Mouse (Mus musculus): ENCODE measurements around the gene Vps72.
"Not testable (repeated sequence)": the region's sequence is repeated elsewhere in the genome, so short reads cannot be mapped to it uniquely, and the experiment has no call there.

Gene Vps72

DNA sequence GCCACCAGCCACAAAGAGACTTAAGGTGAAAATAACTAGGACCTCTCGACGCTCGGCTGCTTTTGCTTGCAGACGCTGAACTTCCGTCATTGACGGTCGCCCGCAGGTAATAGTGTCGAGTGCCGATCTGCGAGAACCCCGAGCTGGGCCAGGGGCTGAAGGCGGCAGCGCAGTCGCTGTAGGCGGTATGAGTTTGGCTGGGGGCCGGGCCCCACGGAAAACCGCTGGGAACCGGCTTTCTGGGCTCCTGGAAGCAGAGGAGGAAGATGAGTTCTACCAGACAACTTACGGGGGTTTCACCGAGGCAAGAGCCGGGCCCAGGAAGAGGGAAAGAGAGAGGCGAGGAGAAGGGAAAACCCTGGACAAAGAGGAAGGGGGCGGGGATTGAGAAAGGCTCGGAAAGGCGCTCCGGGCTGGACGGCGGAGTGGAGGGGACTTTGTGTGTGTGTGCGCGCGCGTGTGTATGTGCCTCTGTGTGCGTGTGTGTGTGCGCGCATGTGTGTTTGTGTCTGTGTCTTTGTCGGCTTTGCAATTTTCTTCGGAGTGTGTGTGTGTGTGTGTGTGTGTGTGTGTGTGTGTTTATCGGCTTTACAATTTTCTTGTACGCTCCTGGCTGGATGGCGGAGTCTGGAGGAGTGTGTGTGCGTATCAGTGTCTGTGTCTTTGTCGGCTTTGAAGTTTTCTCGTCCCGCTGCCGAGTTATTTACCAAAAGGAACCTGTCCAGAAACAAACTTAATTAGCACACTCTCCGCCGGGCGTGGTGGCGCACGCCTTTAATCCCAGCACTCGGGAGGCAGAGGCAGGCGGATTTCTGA, at the start of gene Vps72:
Gene Vps72 (plus strand): TSS at position 112 of the 816 bp plus-strand sequence.
- DNase-seq, result peak; percentile 92

DNA sequence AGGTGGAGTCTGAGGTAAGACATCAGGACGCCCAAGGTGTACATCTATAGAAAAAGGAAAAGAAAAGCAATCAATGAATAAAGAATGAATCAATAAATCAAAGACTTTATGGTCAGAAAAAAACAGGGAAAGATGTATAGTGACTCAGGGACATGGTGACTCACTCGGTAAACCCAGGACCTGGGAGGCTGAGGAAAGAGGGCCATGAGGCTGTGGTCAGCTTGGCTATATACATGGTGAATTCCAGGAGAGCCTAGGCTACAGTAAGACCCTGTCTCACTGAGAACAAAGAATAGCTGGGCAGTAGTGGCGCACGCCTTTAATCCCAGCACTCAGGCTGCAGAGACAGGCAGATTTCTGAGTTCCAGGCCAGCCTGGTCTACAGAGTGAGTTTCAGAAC, 47.1 kb upstream of the Vps72 start:
- no peak for DNase-seq

DNA sequence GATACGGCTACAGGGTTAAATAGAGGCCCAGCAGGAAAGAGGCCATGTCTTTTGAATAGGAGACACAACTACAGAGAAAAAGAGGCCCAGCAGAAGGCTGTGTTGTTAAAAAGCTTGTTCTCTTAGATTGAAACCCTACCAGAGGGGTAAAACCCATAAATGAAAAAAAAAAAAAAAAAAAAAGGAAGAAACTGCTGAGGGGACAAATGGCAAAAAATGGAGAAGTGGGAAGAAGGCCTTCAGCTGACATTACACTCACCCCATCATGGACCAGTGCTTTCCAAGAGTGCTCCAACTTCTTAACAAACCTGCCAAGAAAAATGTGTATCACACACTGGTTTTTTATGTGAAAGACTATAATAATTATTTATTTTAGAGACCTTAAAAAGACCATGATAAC, 45.3 kb upstream of the Vps72 start:
- DNase-seq, result no peak

DNA sequence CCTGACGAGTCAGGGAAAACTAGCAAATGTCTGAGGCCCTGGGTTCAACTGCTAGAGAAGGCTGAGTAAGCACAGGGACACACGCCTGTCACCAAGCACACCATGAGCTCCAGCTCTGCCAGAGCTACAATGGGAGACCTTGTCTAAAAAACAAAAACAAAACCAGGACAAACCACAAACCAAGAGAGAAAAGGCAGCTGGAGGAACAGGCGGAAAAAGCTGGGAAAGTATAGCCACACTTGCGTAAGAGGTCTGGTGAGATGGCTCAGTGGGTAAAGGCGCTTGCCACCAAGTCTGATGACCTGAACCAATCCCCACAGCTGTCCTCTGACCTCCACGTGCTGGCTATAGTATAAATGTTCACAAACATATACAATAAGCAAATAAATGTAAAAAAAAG, 44.7 kb upstream of the Vps72 start:
- no peak for DNase-seq

DNA sequence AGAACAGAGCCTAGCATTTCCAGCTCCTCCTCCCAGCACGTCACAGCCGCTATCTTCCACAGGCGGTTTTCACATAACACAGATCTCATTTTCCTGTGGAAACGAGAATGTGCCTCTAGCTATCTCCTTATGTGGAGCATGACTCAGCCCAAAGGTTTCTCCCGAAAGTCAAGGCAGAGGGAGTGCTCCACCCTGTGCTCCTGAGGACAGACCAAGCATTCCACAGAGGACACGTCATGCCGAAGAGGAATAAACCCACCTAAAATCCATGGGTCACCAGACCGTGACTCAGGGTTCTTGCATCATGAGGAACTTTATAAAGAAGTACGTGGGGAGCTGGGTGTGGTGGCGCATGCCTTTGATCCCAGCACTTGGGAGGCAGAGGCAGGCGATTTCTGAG, 44.3 kb upstream of the Vps72 start:
- peak; percentile 51 for DNase-seq

DNA sequence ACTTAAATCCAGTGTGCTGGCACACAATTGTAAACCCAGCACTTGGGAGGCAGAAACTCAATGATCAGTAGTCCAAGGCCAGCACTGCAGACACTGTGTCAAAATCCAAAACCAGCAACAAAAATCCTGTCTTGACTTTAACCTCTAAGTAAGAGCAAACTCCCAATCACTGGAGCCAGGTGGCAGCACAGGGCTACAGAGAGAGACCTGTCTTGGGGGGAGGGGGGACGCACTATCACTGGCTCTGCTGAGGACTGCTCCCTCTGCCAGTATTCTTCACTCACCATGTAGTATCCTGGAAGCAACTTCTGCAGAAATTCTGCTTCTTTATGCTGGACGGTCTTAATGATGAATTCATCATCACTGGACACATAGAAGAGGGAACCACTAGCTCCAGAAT, 39.2 kb upstream of the Vps72 start:
- DNase-seq, result no peak

DNA sequence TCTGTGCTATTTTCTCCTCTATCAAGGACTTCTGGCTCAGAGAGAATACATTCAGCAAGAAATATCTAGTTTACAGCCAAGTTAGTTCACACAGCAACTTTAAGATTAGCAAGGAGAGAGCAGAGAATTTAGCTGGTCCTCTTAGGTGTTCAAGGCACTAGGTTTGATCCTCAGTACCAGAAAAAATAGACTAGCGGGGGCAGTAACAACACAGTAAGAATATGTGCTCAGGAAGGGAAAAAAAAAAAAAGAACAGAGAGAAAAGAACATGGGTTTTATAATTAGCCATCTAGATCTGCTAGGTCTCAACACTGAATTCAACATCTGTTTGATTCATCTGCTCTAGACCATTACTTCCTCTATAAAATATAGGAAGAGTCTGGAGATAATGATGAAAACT, 22.8 kb upstream of the Vps72 start:
- no peak for DNase-seq

DNA sequence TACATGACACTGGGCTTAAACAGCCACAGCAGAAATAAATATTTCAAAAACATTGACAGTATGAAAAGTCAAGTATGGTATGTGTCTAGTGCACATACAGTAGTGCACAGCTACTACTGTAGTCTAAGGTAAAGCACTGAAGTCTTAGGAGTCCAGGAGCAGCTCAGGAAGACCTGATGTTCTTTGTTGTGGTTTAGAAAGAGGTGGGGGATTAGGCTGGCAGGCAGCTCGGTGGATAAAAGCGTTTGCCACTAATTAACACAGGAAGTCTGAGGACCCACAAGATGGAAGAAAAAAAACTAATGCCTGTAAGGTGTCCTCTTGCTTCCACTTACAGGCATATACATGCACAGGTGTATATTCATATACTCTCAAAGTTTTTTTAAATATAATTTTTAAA, 10.0 kb upstream of the Vps72 start:
- no peak for DNase-seq

DNA sequence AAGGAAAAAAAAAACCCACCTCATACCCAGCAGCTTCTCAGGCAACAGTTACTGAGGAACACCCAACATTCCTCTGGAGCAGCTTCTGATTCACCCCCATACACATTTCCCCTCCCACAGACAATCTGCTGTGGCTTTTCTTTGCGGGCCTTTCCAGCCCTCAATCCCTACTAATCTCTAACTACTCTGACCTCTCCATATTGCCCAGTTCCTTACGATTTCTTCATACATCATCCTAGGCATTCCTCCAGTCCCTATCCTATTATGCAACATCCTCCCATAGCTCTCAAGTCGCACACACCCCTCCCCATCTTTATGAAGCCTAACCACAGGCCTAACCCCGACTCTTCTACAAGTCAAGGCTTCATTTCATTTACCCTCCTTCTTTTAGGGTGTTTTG, 5.7 kb upstream of the Vps72 start:
- DNase-seq, result peak; percentile 69

DNA sequence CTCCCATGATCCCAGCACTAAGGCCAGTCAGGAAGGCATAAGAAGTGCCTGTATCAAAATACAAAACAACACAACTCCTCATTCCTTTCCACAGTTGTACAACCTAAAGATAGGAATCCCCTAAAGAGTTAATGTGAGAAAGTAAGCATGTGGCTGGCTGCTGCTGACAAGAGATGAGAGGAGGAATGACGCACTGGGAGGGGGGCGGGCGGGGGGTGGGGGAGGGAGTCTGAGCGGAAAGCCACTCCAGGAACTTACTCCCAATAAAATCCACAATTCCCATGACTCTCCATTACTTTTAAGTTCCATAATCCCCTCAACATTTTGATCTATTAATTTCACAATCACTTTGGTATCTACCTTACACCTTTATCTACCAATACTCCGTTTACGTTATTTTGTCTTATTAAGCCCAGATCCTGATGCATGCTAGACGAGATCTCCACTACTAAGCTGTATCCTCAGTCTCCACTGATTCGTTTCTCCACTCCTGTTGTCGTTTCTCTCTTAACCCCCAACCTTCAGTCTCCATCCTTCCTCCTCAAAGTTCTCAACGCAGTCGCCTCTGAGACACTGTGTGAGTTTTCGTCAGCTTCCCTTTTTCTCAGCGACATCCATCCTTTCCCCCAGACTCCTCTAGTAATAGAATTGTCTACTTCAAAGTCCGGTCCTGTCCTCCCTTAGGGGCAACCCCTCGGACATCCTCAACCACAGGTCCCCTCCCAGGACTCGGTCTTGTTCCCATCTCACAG, 5.1 kb upstream of the Vps72 start:
- peak; percentile 17 for DNase-seq

DNA sequence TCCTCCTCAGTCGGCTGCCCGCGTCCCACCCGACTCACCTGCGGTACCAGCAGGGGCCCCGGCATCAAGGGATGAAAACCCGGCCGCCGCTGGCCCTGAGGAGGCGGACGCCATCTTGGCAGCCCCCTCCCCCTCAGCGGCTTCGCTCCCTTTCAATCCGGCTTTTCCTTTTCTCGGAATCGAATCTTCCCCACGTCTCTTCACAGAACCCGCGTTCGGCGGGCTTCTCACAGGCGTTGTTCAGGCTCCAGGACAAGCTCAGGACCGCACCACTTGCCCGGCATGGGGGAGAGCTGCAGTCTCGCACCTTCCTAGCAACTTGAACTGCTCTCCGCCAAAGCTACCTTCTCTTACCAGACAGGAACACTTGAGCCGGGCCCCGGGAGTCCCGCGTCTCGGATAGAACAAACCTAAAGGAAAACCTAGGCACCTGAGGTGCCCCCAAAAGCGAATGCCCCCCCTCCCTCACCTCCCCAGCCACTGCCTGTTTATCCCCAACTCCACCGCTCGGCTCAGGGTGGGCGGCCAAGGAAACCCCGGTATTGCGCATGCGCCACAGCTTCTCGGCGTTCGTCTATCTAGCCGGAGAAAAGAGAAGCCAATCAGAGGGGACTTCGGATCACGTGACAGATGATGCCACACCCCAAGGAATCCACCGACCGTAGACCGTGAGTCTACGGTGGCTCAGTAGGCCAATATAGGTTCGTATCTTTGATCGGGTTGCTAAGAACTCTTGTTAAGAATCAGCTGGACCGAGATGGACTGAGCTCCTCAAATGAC, 4.3 kb upstream of the Vps72 start, which contains the start of gene Pip5k1a:
Gene Pip5k1a (minus strand): TSS at position 593 of the 780 bp plus-strand sequence.
- DNase-seq, result peak; percentile 98

DNA sequence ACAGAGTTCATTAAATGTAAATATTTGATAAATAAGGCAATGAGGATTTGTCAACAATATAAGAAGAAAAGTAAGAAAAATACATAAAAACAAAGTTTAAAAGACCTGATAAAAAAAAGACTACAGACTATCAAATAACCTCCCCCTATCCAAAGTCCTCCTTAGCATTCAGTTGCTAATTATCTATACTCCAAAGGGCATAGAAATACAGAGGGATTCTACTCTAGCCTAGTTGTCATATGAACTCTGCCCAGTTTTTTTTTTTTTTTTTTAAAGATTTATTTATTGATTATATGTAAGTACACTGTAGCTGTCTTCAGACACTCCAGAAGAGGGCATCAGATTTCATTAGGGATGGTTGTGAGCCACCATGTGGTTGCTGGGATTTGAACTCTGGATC, 3.5 kb upstream of the Vps72 start:
- DNase-seq, result not testable (repeated sequence)

DNA sequence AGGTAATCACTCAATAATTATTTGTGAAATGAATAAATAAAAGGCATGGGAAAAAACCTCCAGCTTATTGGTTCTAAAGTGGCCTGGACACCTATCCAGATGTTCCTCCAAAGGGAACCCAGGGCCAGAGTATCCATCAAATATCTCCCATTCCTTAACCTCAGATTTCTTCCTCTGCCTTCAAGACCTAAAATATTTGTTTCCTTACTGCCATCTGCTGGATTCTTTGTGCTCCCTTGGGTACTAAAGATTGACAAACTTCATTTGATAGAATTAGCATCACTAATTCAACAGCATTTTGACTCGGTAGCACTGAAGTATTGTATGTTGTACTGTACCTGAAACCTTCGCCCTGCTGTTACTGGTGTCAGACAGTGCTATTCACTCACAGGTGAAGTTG, 2.9 kb upstream of the Vps72 start:
- DNase-seq, result no peak

DNA sequence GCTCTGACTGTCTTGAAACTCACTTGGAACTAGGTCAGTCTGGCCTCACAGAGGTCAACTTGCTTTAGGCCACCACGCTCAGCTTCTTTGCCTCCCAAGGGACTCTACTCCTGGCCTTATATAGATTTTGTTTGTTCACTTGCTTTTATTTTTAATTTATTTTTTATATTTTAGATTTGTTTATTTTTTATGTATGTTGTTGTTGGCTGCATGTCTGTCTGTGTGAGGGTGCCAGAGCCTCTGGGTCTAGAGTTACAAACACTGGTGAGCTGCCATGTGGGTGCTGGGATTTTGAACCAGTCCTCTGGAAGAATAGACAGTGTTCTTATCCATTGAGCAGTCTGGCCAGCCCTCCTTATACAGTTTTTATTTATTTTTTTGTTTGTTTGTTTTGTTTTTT, 1.9 kb downstream of the Vps72 start:
- no peak for DNase-seq

DNA sequence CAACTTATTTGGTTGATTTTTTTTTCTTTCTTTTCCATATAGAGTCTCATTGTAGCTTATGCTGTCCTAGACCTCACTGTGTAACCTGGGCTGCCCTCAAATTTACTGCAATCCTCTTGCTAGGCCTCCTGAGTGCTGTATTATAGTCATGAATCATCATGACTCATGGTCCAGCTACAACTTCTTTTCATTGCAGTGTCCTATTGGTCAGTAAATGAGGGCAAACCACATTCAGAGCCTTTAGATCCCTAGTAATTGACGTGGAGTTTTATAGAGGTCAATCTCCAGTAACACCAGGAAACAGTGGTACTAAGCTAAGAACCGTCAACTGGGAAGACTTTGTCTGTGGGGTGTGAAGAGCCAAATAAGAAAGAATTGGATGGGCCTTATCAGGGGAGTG, 6.9 kb downstream of the Vps72 start:
- DNase-seq, result no peak

DNA sequence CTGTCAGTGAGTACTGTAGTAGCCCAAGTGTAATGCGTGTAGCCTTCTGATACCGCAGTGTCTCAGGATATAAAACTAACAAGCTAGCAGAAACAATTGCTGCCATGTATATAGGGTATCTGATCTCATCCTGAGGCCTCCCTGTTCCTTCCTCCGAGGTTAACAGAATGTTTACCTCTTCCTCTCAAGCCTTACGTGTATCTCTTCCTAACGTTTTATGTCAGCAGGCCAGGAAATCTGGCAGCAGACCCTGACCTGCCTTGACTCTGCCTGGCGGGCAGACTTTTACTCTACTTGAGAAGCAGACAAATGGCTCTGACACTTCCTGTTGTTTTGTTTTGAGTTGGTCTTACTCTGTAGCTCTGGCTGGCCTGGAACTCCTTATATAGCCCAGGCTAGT, 10.8 kb downstream of the Vps72 start:
- no peak for DNase-seq

DNA sequence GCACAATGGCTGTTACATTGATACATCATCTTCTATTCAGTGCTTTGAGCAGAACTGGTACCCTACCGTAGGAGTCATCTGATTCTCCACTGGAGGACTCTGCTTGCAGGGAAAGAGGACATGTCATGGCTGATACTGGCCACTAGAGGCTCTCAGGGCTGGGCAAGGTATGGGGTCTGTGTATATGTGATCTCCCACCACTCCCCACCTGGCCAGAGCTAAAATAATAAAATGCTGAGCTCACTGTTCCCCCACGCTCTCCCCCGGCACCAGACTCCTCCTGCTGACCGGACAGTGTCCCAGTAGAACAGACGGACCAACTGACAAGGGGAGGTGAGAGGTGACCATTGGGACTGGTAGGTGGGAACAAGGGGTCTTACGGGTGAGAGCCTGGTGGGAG, 13.4 kb downstream of the Vps72 start, which contains the start of gene Tmod4:
Gene Tmod4 (plus strand): TSS at position 231 of the 400 bp plus-strand sequence.
- DNase-seq, result no peak

DNA sequence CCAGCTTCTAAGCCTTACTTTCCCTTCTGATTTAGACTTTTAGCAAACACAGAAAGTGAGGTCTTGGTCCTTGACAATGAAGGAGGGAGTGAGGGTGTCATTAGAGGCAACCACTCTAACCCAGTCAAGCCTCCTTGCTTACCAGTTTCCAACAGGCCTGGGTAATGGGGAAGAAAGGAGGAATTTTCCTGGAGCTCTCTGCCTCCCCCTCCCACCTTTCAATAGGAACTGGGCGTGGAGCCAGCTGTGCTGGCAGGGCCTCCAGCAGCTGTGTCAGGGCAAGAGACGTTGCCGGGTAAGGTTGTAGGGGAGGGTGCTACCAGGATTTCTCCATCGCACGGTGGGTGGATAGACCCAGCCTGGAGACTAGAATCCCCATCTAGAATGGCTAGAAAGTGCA, 14.2 kb downstream of the Vps72 start:
- no peak for DNase-seq

DNA sequence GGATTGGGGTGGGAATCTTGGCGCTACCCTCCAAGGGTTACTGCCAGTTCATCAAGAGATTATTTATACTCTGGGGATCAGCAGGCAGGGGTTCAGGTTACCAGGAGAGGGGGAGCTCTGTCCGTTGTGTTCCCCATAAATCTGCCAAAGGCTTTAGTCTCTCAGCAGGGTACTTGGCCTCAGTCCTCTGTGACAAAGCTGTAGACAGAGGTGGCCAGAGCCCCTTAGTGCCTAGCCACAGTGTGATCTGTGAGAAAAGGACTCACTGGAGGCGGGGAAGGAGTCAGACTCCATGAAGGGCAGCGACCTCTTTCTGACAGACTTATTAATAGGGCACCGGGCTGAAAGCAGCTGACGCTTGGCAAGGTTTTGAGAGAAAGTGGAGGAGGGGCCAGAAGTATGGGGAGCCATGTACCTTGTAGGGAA, 18.4 kb downstream of the Vps72 start:
- no peak for DNase-seq

DNA sequence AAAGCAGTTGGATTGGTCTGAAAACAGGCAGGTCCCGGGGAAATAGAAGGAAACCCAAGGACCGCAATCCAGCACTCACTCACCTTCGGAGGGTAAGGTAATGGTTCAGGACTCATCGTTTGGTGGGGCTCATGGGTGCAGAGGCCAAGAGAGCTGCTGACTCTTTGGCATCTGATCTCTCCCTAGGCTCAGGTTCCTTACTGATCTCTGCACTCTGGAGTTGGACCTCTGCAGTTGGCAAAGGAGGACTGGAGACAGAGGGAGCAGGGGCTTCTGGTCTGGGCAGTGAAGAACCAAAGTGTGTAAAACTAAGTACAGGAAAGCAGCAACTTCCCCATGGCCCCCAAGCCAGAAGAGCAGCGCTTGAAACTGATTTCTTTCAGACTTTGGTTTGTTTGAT, 19.3 kb downstream of the Vps72 start:
- no peak for DNase-seq

DNA sequence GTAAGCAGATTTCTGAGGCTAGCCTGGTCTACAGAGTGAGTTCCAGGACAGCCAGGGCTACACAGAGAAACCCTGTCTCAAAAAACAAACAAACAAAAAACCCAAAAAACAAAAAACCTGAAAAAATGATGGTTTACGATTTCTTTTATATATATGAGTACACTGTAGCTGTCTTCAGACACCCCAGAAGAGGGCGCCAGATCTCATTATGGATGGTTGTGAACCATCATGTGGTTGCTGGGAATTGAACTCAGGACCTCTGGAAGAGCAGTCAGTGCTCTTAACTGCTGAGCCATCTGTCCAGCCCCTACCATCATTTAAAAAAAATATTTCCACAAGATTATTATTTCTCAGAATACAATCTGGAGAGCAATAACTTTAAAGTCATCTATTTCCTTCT, 21.6 kb downstream of the Vps72 start:
- DNase-seq, result not testable (repeated sequence)

DNA sequence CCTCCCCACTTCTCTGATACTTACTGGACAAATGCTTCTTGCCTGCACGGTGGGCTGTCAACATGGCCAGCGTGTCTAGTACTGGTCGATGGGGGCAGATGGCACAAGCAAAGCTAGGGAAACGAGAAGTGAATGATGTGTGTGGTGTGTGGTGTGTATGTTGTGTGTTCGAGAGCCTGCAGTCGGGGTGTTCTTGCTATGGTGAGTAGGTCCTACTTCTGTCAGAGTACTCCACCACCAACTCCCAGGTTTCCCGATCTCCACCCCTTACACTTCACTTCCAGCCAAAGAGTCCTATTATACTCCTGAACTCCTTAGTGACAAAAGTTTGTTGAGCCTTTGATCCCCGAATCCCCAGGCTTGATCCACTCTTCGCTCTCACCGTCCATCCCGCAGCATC, 22.4 kb downstream of the Vps72 start:
- DNase-seq, result no peak

DNA sequence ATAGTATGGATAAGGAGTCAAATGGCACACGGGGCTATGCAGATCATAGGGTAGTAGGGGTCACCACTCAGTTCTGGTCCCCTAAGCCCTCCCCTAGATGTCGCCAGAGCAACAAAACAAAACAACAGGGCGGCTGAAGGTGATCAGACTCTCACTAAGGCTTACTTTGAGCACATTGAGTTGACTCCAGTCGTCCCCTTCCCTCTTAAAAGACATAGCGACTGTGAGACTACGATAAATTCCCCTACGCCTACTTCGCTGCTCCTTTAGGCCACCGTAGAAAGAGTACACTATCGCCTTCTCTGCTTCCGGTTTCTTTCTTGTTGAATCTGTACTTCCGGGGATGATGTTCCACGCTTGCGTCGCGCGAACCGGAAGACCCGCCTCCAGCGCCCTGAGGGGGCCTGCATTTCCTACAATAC, 22.9 kb downstream of the Vps72 start, which contains the start of the genes Scnm1 and Lysmd1:
Gene Scnm1 (minus strand): TSS at position 332 of the 422 bp plus-strand sequence.
Gene Lysmd1 (plus strand): TSS at position 409 of the 422 bp plus-strand sequence.
- peak; percentile 95 for DNase-seq

Data from right cerebral cortex, adult 18-20 months (tissue).